Mouse (Mus musculus): Measurements from ENCODE around the gene Cisd3. TPM values are rescaled to one million over a fixed set of nuclear protein-coding genes. Genes with fewer than 3 reads are reported as not detected.

Cisd3 gene
- polyA plus RNA-seq, 1 experiment, result 59.9 TPM

DNA sequence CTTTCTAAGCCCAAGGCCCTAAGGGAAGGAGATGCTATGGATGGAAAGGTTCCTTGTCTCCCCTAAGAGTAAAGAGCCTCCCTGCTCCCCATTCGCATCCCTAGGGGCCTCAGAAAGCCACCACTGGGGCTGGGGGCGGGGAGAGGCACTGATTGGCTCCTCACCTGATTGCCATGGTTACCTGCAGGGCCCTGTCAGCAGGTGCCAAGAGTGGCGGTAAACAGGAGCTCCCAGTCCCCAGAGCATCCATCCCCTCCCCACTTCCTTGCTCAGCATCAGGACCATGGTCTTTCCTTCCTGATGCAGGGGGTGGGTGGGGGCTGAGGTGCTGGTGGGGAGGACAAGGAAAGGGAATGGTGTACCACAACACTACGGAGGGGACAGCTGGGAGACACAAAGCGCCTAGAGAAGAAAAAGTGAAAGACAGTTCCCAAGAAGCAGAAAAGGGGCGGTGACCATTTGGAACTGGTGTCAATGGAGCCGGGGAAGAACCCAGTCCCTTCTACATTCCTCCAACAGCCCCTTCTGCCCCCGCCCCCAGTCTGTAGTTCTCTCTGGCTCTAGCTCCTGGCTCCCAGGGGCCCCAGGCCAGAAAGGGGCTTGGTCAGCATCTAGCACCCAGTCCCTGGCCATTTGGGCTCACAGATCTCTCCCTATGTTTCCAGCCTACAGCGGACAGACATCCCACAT is 10.2 kb downstream of the Cisd3 start:
- H3K4me3 ChIP-seq (ENCODE audit: insufficient read depth, low read length), result no peak overlapping the region
- H3K4me1 ChIP-seq (ENCODE audit: control insufficient read depth, insufficient read depth, low read length), result peaks cover 6% of the 10 kb centered on the region
- TF ChIP-seq POLR2A (IDR thresholded peaks at IDR 0.05; ENCODE audit: extremely low read depth, insufficient read depth, low read length) (no peak), CTCF (IDR thresholded peaks at IDR 0.05; ENCODE audit: extremely low read depth, insufficient read depth, low read length) (no peak)
- H3K27ac ChIP-seq (ENCODE audit: insufficient read depth, low read length), result no peak overlapping the region

GRCm38 (mm10) chr11:97696669-97697068 is 11.0 kb downstream of the Cisd3 start:
- no peak for TF ChIP-seq CTCF (IDR thresholded peaks at IDR 0.05; ENCODE audit: extremely low read depth, insufficient read depth, low read length)
- TF ChIP-seq POLR2A (IDR thresholded peaks at IDR 0.05; ENCODE audit: extremely low read depth, insufficient read depth, low read length), result no peak
- Histone ChIP-seq H3K27ac (ENCODE audit: insufficient read depth, low read length) (no peak overlapping the region), H3K4me1 (ENCODE audit: control insufficient read depth, insufficient read depth, low read length) (peaks cover 7% of the 10 kb centered on the region), H3K4me3 (ENCODE audit: insufficient read depth, low read length) (no peak overlapping the region)

GRCm38 (mm10) chr11:97697199-97697890 is 11.7 kb downstream of the Cisd3 start:
- TF ChIP-seq CTCF (IDR thresholded peaks at IDR 0.05; ENCODE audit: extremely low read depth, insufficient read depth, low read length) (no peak), POLR2A (IDR thresholded peaks at IDR 0.05; ENCODE audit: extremely low read depth, insufficient read depth, low read length) (no peak)
- peak overlapping the region; percentile 91; the same call in 1 of the 2 replicates for H3K4me3 ChIP-seq (ENCODE audit: insufficient read depth, low read length)
- no peak overlapping the region for H3K27ac ChIP-seq (ENCODE audit: insufficient read depth, low read length)
- H3K4me1 ChIP-seq (ENCODE audit: control insufficient read depth, insufficient read depth, low read length), result peaks cover 7% of the 10 kb centered on the region

DNA sequence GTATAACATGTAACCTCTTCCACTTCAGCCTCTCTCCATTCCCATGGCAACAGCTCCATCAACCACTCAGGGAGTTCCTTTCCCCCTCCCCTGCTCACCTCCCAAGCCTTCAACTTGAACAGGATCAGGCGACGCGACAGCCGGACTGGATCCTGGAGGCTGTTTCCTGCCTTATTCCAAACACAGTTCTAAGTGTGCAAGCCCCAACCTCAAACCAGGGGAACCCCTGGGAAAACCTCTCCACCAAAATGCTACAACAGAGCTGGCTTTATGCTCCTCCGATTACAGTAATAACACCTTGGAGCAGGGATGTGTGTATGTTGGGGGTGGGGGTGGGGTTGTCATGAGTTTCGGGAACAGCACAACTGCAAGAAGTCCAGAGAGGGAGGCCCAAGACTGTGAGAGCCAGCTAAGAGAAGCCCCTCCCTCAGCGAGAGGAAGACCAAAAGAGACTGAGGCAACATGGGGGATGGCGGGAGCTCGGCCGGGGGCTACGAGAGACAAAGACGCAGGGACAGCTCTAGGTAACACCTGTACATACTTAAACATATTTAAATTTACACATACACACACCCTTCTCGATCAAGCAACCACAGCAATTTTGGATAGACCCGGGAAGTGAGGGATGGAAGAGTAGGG is 12.4 kb downstream of the Cisd3 start:
- TF ChIP-seq CTCF (IDR thresholded peaks at IDR 0.05; ENCODE audit: extremely low read depth, insufficient read depth, low read length) (no peak), POLR2A (IDR thresholded peaks at IDR 0.05; ENCODE audit: extremely low read depth, insufficient read depth, low read length) (no peak)
- Histone ChIP-seq H3K4me3 (ENCODE audit: insufficient read depth, low read length) (peak overlapping the region; percentile 91), H3K4me1 (ENCODE audit: control insufficient read depth, insufficient read depth, low read length) (peaks cover 7% of the 10 kb centered on the region), H3K27ac (ENCODE audit: insufficient read depth, low read length) (no peak overlapping the region)

GRCm38 (mm10) chr11:97698741-97699611 is 13.3 kb downstream of the Cisd3 start:
- H3K4me1 ChIP-seq (ENCODE audit: control insufficient read depth, insufficient read depth, low read length), result peaks cover 8% of the 10 kb centered on the region
- no peak for TF ChIP-seq CTCF (IDR thresholded peaks at IDR 0.05; ENCODE audit: extremely low read depth, insufficient read depth, low read length)
- no peak for TF ChIP-seq POLR2A (IDR thresholded peaks at IDR 0.05; ENCODE audit: extremely low read depth, insufficient read depth, low read length)
- H3K4me3 ChIP-seq (ENCODE audit: insufficient read depth, low read length), result peak overlapping the region; percentile 91
- peak overlapping the region; percentile 24 for H3K27ac ChIP-seq (ENCODE audit: insufficient read depth, low read length)

- H3K4me1 ChIP-seq (ENCODE audit: control insufficient read depth, insufficient read depth, low read length), result peaks cover 10% of the 10 kb centered on the region
- peak overlapping the region; percentile 70 for H3K27ac ChIP-seq (ENCODE audit: insufficient read depth, low read length)
- TF ChIP-seq CTCF (IDR thresholded peaks at IDR 0.05; ENCODE audit: extremely low read depth, insufficient read depth, low read length) (no peak), POLR2A (IDR thresholded peaks at IDR 0.05; ENCODE audit: extremely low read depth, insufficient read depth, low read length) (peak; percentile 93)
- H3K4me3 ChIP-seq (ENCODE audit: insufficient read depth, low read length), result peak overlapping the region; percentile 91
Measured at GRCm38 (mm10) chr11:97699626-97700002, 14.0 kb downstream of the Cisd3 start.

DNA sequence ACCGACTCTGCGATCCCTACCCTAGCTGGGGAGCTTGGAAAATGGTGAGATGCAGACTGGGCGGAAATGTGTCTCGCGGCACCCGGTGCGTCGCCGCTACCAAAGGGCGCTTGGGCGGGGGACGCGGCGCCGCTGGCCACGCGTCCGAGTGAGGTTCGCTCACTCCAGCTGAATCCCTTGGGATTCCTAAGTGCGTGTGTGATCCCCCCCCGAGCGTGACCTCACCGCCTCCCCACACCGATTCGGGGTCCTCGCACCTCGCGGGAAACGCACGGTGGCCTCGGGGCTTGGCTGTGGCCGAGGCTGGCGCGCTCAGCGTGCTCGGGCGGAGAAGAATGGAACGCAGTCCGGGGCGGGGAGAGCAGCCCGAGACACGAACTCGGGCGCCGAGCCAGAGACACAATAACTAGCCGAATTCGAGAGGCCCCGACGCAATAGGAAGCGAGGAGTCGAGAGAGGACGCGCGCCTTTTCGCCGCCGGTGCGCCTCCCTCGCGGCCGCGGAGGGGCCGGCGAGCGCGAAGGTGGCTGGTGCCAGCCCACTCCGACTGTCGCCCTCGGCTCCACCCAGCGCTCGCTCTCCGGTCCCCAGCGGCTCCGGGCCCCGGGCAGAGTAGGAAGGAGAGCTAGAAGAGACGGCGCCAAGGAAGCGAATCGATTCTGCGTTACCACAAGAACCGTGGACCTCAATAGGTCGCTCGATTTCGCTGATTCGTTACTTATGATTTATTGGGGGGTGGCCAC is 14.5 kb downstream of the Cisd3 start, which contains the start of gene Pcgf2:
Gene Pcgf2, minus strand, starts transcription at position 495 of the 743 bp plus-strand sequence.
- peaks cover 9% of the 10 kb centered on the region for H3K4me1 ChIP-seq (ENCODE audit: control insufficient read depth, insufficient read depth, low read length)

GRCm38 (mm10) chr11:97700746-97701580 is 15.3 kb downstream of the Cisd3 start:
- Histone ChIP-seq H3K4me3 (ENCODE audit: insufficient read depth, low read length) (peak overlapping the region; percentile 91), H3K4me1 (ENCODE audit: control insufficient read depth, insufficient read depth, low read length) (peaks cover 8% of the 10 kb centered on the region), H3K27ac (ENCODE audit: insufficient read depth, low read length) (peak overlapping the region; percentile 70; the same call in 1 of the 2 replicates)
- no peak for TF ChIP-seq CTCF (IDR thresholded peaks at IDR 0.05; ENCODE audit: extremely low read depth, insufficient read depth, low read length)
- 0 out of 2 replicates have a peak, but pooled peaks have one; percentile 3 for TF ChIP-seq POLR2A (IDR thresholded peaks at IDR 0.05; ENCODE audit: extremely low read depth, insufficient read depth, low read length)

More for the DNA sequence above, 14.5 kb downstream of the Cisd3 start, which contains the start of gene Pcgf2:
- no peak for TF ChIP-seq CTCF (IDR thresholded peaks at IDR 0.05; ENCODE audit: extremely low read depth, insufficient read depth, low read length)
- 0 out of 2 replicates have a peak, but pooled peaks have one; percentile 2 for TF ChIP-seq POLR2A (IDR thresholded peaks at IDR 0.05; ENCODE audit: extremely low read depth, insufficient read depth, low read length)
- Histone ChIP-seq H3K4me3 (ENCODE audit: insufficient read depth, low read length) (peak within 1 kb of the TSS; percentile 91), H3K27ac (ENCODE audit: insufficient read depth, low read length) (peak within 1 kb of the TSS; percentile 70)
